Comparison of ENCODE assay signal across 14 mouse cellular contexts in the genomic region with DNA sequence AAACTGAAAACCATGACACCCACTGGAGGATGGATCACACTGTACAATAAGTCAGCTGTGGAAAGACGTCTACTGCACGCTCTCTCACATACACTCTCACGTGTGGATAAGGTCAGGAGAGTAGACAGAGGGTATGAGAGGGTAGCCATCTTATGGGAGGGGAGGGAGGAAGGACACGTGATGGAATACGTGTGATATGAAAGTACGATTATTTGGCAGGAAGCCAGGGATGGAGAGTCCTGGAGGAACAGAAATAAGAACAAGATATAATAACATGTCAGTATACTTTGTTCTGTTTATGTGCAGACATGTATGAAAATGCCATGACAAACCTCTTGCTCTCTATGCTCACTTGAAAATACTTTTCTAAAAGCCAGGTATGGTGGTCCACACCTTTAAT. TPM values are rescaled to one million over a fixed set of nuclear protein-coding genes. Genes with fewer than 3 reads are reported as not detected.
DNase-seq lines count a peak whose midpoint lies in the region; ATAC-seq and TF ChIP-seq lines count a peak whose summit lies in the region.
"Had no signal": no experiment of that assay in that cellular context is flagged by ENCODE, and none has a peak within 500 bp of the region (broad histone marks: within the 10 kb centered on the region; RNA-seq: fewer than 3 reads in every experiment).

No protein-coding gene starts in this region.

- H3K9ac ChIP-seq in heart, adult 2 months (ENCODE audit: low read depth, low read length) = no peak overlapping the region
- H3K9ac ChIP-seq in lung, postnatal 0 days (replicated peaks; ENCODE audit: low read depth) = no peak overlapping the region
- H3K9ac ChIP-seq: embryonic facial prominence, embryonic 12.5 days; forebrain, embryonic 15.5 days; hindbrain, embryonic 15.5 days had no signal

- peaks cover 46% of the 10 kb centered on the region for H3K4me1 ChIP-seq in heart, adult 2 months (ENCODE audit: control insufficient read depth, insufficient read depth, low read length)
- peaks cover 14% of the 10 kb centered on the region; the same call in 1 of the 2 replicates for H3K4me1 ChIP-seq in lung, postnatal 0 days (ENCODE audit: insufficient read depth, low read depth, low read length)
- H3K4me1 ChIP-seq: forebrain, embryonic 15.5 days; hindbrain, embryonic 15.5 days had no signal

- no peak for TF ChIP-seq CTCF in heart, adult 2 months (IDR thresholded peaks at IDR 0.05)
- TF ChIP-seq CTCF in layer of hippocampus, adult 2 months (conservative IDR thresholded peaks at IDR 0.05) = no peak
- no peak for TF ChIP-seq CTCF in lung, postnatal 0 days (IDR thresholded peaks at IDR 0.05)

- intact Hi-C loops in heart, adult 2 months (cut with DNase I) = no loop called here

- peaks cover 6% of the 10 kb centered on the region; the same call in 1 of the 2 replicates for H3K79me2 ChIP-seq in heart, adult 2 months (replicated peaks; ENCODE audit: control insufficient read depth, insufficient read depth, low read length)

- 39% methylated on average over 6 of the region's 6 CpGs for WGBS in heart, adult 2 months
- WGBS in lung, postnatal 0 days = 43% methylated on average over 6 of the region's 6 CpGs

- H3K4me3 ChIP-seq in heart, adult 2 months = no peak overlapping the region
- no peak overlapping the region for H3K4me3 ChIP-seq in layer of hippocampus, adult 2 months
- H3K4me3 ChIP-seq in lung, postnatal 0 days (ENCODE audit: low read depth, low read length) = no peak overlapping the region
- H3K4me3 ChIP-seq: embryonic facial prominence, embryonic 12.5 days; forebrain, embryonic 15.5 days; hindbrain, embryonic 15.5 days had no signal

- no peak for ATAC-seq in lung, postnatal 0 days
- ATAC-seq: forebrain, embryonic 15.5 days had no signal

- H3K27ac ChIP-seq in heart, adult 2 months = peak overlapping the region; percentile 91
- peak overlapping the region; percentile 78; the same call in 1 of the 2 replicates for H3K27ac ChIP-seq in layer of hippocampus, adult 2 months
- peak overlapping the region; percentile 59; the same call in 1 of the 2 replicates for H3K27ac ChIP-seq in lung, postnatal 0 days (ENCODE audit: low read length)
- H3K27ac ChIP-seq: embryonic facial prominence, embryonic 12.5 days; forebrain, embryonic 15.5 days; hindbrain, embryonic 15.5 days had no signal

- TF ChIP-seq POLR2A in heart, adult 2 months (IDR thresholded peaks at IDR 0.05; ENCODE audit: insufficient read depth, low read depth, low read length) = no peak

- no peak for TF ChIP-seq EP300 in heart, adult 2 months (IDR thresholded peaks at IDR 0.05; ENCODE audit: insufficient read depth, low read depth, low read length)
- TF ChIP-seq EP300 in lung, postnatal 0 days (IDR thresholded peaks at IDR 0.05) = no peak

- DNase-seq in heart, adult 2 months = no peak
- no peak for DNase-seq in heart, postnatal 4 days
- DNase-seq in layer of hippocampus, adult 2 months (ENCODE audit: low spot score in 2 of 2) = no peak
- DNase-seq in layer of hippocampus, adult 9-10 months (ENCODE audit: low spot score) = no peak
- DNase-seq in lung, postnatal 0 days (ENCODE audit: low spot score) = peak; percentile 34
- no peak for DNase-seq in lung, adult 18-20 months
- DNase-seq: adrenal gland, adult 2 months; cerebellum, adult 11 months; cerebellum, postnatal 25 days; gastrocnemius, postnatal 14 days had no signal

- H3K27me3 ChIP-seq in heart, adult 2 months (ENCODE audit: control insufficient read depth, insufficient read depth, low read length) = no peaks in the 10 kb centered on the region
- H3K27me3 ChIP-seq in lung, postnatal 0 days (replicated peaks; ENCODE audit: insufficient read depth, low read length) = no peaks in the 10 kb centered on the region
- H3K27me3 ChIP-seq: CH12.LX; embryonic facial prominence, embryonic 12.5 days; forebrain, embryonic 15.5 days; hindbrain, embryonic 15.5 days had no signal

- H3K4me2 ChIP-seq in lung, postnatal 0 days (replicated peaks; ENCODE audit: low read depth, low read length) = no peak overlapping the region
- H3K4me2 ChIP-seq: embryonic facial prominence, embryonic 12.5 days; forebrain, embryonic 15.5 days; hindbrain, embryonic 15.5 days had no signal

- H3K9me3 ChIP-seq in lung, postnatal 0 days (ENCODE audit: low read length) = no peaks in the 10 kb centered on the region
- H3K9me3 ChIP-seq: embryonic facial prominence, embryonic 12.5 days; forebrain, embryonic 15.5 days; hindbrain, embryonic 15.5 days had no signal

- peaks cover 15% of the 10 kb centered on the region; the same call in 1 of the 2 replicates for H3K36me3 ChIP-seq in heart, adult 2 months (ENCODE audit: control insufficient read depth, insufficient read depth, low read length)
- 0 out of 2 replicates have a peak, but pooled peaks cover 30% of the 10 kb centered on the region for H3K36me3 ChIP-seq in lung, postnatal 0 days (ENCODE audit: insufficient read depth, low read length)
- H3K36me3 ChIP-seq: forebrain, embryonic 15.5 days; hindbrain, embryonic 15.5 days had no signal

RNA-seq across cellular contexts. Expression of a gene that starts 41.1 kb away (rescaled TPM):
- total RNA-seq in heart, adult 2 months (2021) = 10 to 100 TPM in 1 of 2 experiments, 1 to 10 TPM in 1; 9.5 to 13.6 TPM
- 13.2 and 14.5 TPM in 2 replicates for polyA plus RNA-seq in heart, adult 2 months (2012; rRNA removed)
- 10 to 100 TPM; 16.5 to 16.6 TPM for total RNA-seq in heart, postnatal 4 days (2021)
- 1 to 10 TPM; 5.5 to 6.6 TPM for total RNA-seq in layer of hippocampus, adult 2 months (2021)
- polyA plus RNA-seq in lung, postnatal 0 days (2015; fragmentation: Nextera tagmentation; extraction: Ambion mirVana) = 12.4 and 14.5 TPM in 2 replicates

RNA-seq across cellular contexts. Expression of a gene that starts 41.5 kb away (rescaled TPM):
- 10 to 100 TPM; 66.6 to 74.8 TPM for total RNA-seq in heart, adult 2 months (2021)
- polyA plus RNA-seq in heart, adult 2 months (2012; rRNA removed) = 24.2 and 35.7 TPM in 2 replicates
- 10 to 100 TPM; 78.1 to 81.6 TPM for total RNA-seq in heart, postnatal 4 days (2021)
- 10 to 100 TPM; 63.1 to 69.7 TPM for total RNA-seq in layer of hippocampus, adult 2 months (2021)
- 106 and 107 TPM in 2 replicates for polyA plus RNA-seq in lung, postnatal 0 days (2015; fragmentation: Nextera tagmentation; extraction: Ambion mirVana)
